Mouse (Mus musculus) kidney, embryonic 16.5 days (tissue): ENCODE measurements at regions not wholly inside any gene's neighbourhood (a gene's known extent, or its start where the extent isn't known, plus 50 kb on each side); places are given as distances from the start of the nearest gene placed in this dataset.
A peak's percentile ranks its signal among the peaks of the same experiment; 100 is the strongest.
"Not testable (repeated sequence)": the region's sequence is repeated elsewhere in the genome, so short reads cannot be mapped to it uniquely, and the experiment has no call there.

Experiments used
- ATAC-seq: fragments of 200-750 bp; cut with Nextera tagmentation; 2 replicates; pipeline ENCODE4 v1.8.0; 2017; ENCODE audit warnings: moderate TSS enrichment; ENCODE audit not compliant: low FRiP score, low TSS enrichment
- H3K27ac ChIP-seq: fragments of 300-500 bp; sonication (generic); 2 replicates; pipeline ENCODE4 v1.5.1; 2014; ENCODE audit warnings: low read length
- H3K27me3 ChIP-seq: fragments of 300-500 bp; sonication (generic); 2 replicates; pipeline ENCODE4 v1.6.1; 2014; ENCODE audit warnings: low read length, control low read depth, mixed read lengths; ENCODE audit not compliant: insufficient read depth
- H3K36me3 ChIP-seq: fragments of 300-500 bp; sonication (generic); 2 replicates; pipeline ENCODE4 v1.6.1; 2014; ENCODE audit warnings: low read length, control low read depth, mixed read lengths; ENCODE audit not compliant: insufficient read depth
- H3K4me1 ChIP-seq: fragments of 300-500 bp; sonication (generic); 2 replicates; pipeline ENCODE4 v1.6.1; 2014; ENCODE audit warnings: low read length, control low read depth, mixed read lengths; ENCODE audit not compliant: insufficient read depth
- H3K4me2 ChIP-seq: fragments of 300-500 bp; sonication (generic); replicated peaks from 2 replicates; pipeline ENCODE4 v1.6.1; 2014; ENCODE audit warnings: low read depth, low read length
- H3K4me3 ChIP-seq: fragments of 300-500 bp; sonication (generic); 2 replicates; pipeline ENCODE4 v1.5.1; 2014; ENCODE audit warnings: mild to moderate bottlenecking, low read length
- H3K9ac ChIP-seq: fragments of 300-500 bp; sonication (generic); replicated peaks from 2 replicates; pipeline ENCODE4 v1.6.1; 2014; ENCODE audit warnings: low read length
- H3K9me3 ChIP-seq: fragments of 300-500 bp; sonication (generic); 2 replicates; pipeline ENCODE4 v1.6.1; 2016; ENCODE audit warnings: low read length, control low read depth
- WGBS: fragments of 180-500 bp; shearing (Covaris S2); extraction: QIAGEN DNeasy Blood & Tissue Kit; methylation state at CpG from one replicate; pipeline ENCODE4 v1.1.7; 2014; 5-methylcytosine and 5-hydroxymethylcytosine counted together

GRCm38 (mm10) chr2:92805761-92806160 is 109.1 kb upstream of the Syt13 start:
- Histone ChIP-seq H3K36me3 (no peaks in the 10 kb centered on the region), H3K4me1 (peaks cover 20% of the 10 kb centered on the region), H3K27me3 (no peaks in the 10 kb centered on the region), H3K4me2 (no peak overlapping the region), H3K9me3 (0 out of 2 replicates have a peak, but pooled peaks cover 2% of the 10 kb centered on the region), H3K4me3 (no peak overlapping the region), H3K9ac (no peak overlapping the region), H3K27ac (no peak overlapping the region)
- no peak for ATAC-seq
- WGBS, result 40% methylated on average over 4 of the region's 4 CpGs

- 0 out of 2 replicates have a peak, but pooled peaks cover 2% of the 10 kb centered on the region for H3K9me3 ChIP-seq
- H3K36me3 ChIP-seq, result no peaks in the 10 kb centered on the region
- ATAC-seq, result peak; percentile 19; the same call in 1 of the 2 replicates
- H3K9ac ChIP-seq, result no peak overlapping the region
- H3K27me3 ChIP-seq, result no peaks in the 10 kb centered on the region
- no peak overlapping the region for H3K4me2 ChIP-seq
- 41% methylated on average over 4 of the region's 7 CpGs for WGBS
- no peak overlapping the region for H3K27ac ChIP-seq
- no peak overlapping the region for H3K4me3 ChIP-seq
- H3K4me1 ChIP-seq, result peaks cover 20% of the 10 kb centered on the region
Observed at GRCm38 (mm10) chr2:92806481-92807195, 108.3 kb upstream of the Syt13 start.

GRCm38 (mm10) chr2:92807404-92807803 is 107.5 kb upstream of the Syt13 start:
- Histone ChIP-seq H3K4me1 (peaks cover 20% of the 10 kb centered on the region), H3K9ac (no peak overlapping the region), H3K27me3 (no peaks in the 10 kb centered on the region), H3K9me3 (0 out of 2 replicates have a peak, but pooled peaks cover 2% of the 10 kb centered on the region), H3K4me3 (no peak overlapping the region), H3K4me2 (no peak overlapping the region), H3K27ac (no peak overlapping the region), H3K36me3 (no peaks in the 10 kb centered on the region)
- 23% methylated on average over 8 of the region's 8 CpGs for WGBS
- ATAC-seq, result no peak

- no peaks in the 10 kb centered on the region for H3K27me3 ChIP-seq
- H3K9me3 ChIP-seq, result 0 out of 2 replicates have a peak, but pooled peaks cover 2% of the 10 kb centered on the region
- WGBS, result 75% methylated on average over 4 of the region's 4 CpGs
- ATAC-seq, result no peak
- no peaks in the 10 kb centered on the region for H3K36me3 ChIP-seq
- H3K4me2 ChIP-seq, result no peak overlapping the region
- no peak overlapping the region for H3K4me3 ChIP-seq
- no peak overlapping the region for H3K9ac ChIP-seq
- peaks cover 20% of the 10 kb centered on the region for H3K4me1 ChIP-seq
- H3K27ac ChIP-seq, result no peak overlapping the region
Observed at GRCm38 (mm10) chr2:92808121-92808520, 106.8 kb upstream of the Syt13 start.

GRCm38 (mm10) chr2:92809226-92809625 is 105.7 kb upstream of the Syt13 start:
- no peak overlapping the region for H3K4me2 ChIP-seq
- no peaks in the 10 kb centered on the region for H3K27me3 ChIP-seq
- 22% methylated on average over 3 of the region's 3 CpGs for WGBS
- no peaks in the 10 kb centered on the region for H3K36me3 ChIP-seq
- no peak overlapping the region for H3K4me3 ChIP-seq
- no peak for ATAC-seq
- no peak overlapping the region for H3K27ac ChIP-seq
- peaks cover 20% of the 10 kb centered on the region for H3K4me1 ChIP-seq
- H3K9me3 ChIP-seq, result no peaks in the 10 kb centered on the region
- no peak overlapping the region for H3K9ac ChIP-seq

- Histone ChIP-seq H3K36me3 (no peaks in the 10 kb centered on the region), H3K27ac (no peak overlapping the region), H3K4me1 (peaks cover 19% of the 10 kb centered on the region), H3K27me3 (no peaks in the 10 kb centered on the region), H3K9ac (no peak overlapping the region), H3K9me3 (no peaks in the 10 kb centered on the region), H3K4me2 (no peak overlapping the region), H3K4me3 (no peak overlapping the region)
- no peak for ATAC-seq
- WGBS, result 82% methylated on average over 4 of the region's 4 CpGs
Observed at GRCm38 (mm10) chr2:92809681-92810323, 105.1 kb upstream of the Syt13 start.

GRCm38 (mm10) chr2:92810956-92811355 is 103.9 kb upstream of the Syt13 start:
- H3K4me3 ChIP-seq, ATAC-seq, H3K4me2 ChIP-seq, H3K4me1 ChIP-seq, H3K27ac ChIP-seq, H3K9me3 ChIP-seq, H3K9ac ChIP-seq, H3K36me3 ChIP-seq, H3K27me3 ChIP-seq: not testable (repeated sequence)
- WGBS, result 10% methylated on average over 6 of the region's 6 CpGs

- 65% methylated on average over 11 of the region's 11 CpGs for WGBS
- Histone ChIP-seq H3K27me3 (no peaks in the 10 kb centered on the region), H3K36me3 (no peaks in the 10 kb centered on the region), H3K27ac (no peak overlapping the region), H3K4me2 (no peak overlapping the region), H3K9me3 (no peaks in the 10 kb centered on the region), H3K9ac (no peak overlapping the region), H3K4me3 (no peak overlapping the region), H3K4me1 (no peaks in the 10 kb centered on the region)
- ATAC-seq, result no peak
Observed at GRCm38 (mm10) chr2:92813028-92813427, 101.9 kb upstream of the Syt13 start.

GRCm38 (mm10) chr2:92819586-92819985 is 95.3 kb upstream of the Syt13 start:
- Histone ChIP-seq H3K9ac (no peak overlapping the region), H3K4me2 (no peak overlapping the region), H3K9me3 (no peaks in the 10 kb centered on the region), H3K4me1 (no peaks in the 10 kb centered on the region), H3K27me3 (no peaks in the 10 kb centered on the region), H3K36me3 (no peaks in the 10 kb centered on the region), H3K27ac (no peak overlapping the region), H3K4me3 (no peak overlapping the region)
- 67% methylated on average over 6 of the region's 6 CpGs for WGBS
- ATAC-seq, result no peak

GRCm38 (mm10) chr2:92824325-92824724 is 90.6 kb upstream of the Syt13 start:
- Histone ChIP-seq H3K27ac (no peak overlapping the region), H3K4me3 (no peak overlapping the region), H3K36me3 (no peaks in the 10 kb centered on the region), H3K27me3 (no peaks in the 10 kb centered on the region), H3K4me1 (peaks cover 9% of the 10 kb centered on the region), H3K4me2 (no peak overlapping the region), H3K9ac (no peak overlapping the region), H3K9me3 (no peaks in the 10 kb centered on the region)
- 100% methylated on average over 1 of the region's 1 CpGs for WGBS
- ATAC-seq, result no peak
